Mouse (Mus musculus): ENCODE measurements around the gene Dnah14.

Dnah14 gene

GRCm38 (mm10) chr1:181560896-181561767 is 15.2 kb upstream of the Dnah14 start:
- Histone ChIP-seq H3K27me3 (ENCODE audit: control insufficient read depth, insufficient read depth, low read length, poor library complexity, severe bottlenecking) (no peaks in the 10 kb centered on the region; the same call in 1 of the 2 replicates), H3K36me3 (ENCODE audit: control insufficient read depth, insufficient read depth, low read length, poor library complexity, severe bottlenecking) (no peaks in the 10 kb centered on the region)
- DNase-seq (ENCODE audit: low read depth, low spot score): no peak

- Histone ChIP-seq H3K36me3 (ENCODE audit: control insufficient read depth, insufficient read depth, low read length, poor library complexity, severe bottlenecking) (no peaks in the 10 kb centered on the region), H3K27me3 (ENCODE audit: control insufficient read depth, insufficient read depth, low read length, poor library complexity, severe bottlenecking) (no peaks in the 10 kb centered on the region; the same call in 1 of the 2 replicates)
- DNase-seq (ENCODE audit: low read depth, low spot score): no peak
Measured at GRCm38 (mm10) chr1:181561768-181562444, 14.5 kb upstream of the Dnah14 start.

- H3K27me3 ChIP-seq (ENCODE audit: control insufficient read depth, insufficient read depth, low read length, poor library complexity, severe bottlenecking): no peaks in the 10 kb centered on the region; the same call in 1 of the 2 replicates
- no peaks in the 10 kb centered on the region for H3K36me3 ChIP-seq (ENCODE audit: control insufficient read depth, insufficient read depth, low read length, poor library complexity, severe bottlenecking)
- DNase-seq (ENCODE audit: low read depth, low spot score): no peak
Measured at GRCm38 (mm10) chr1:181569447-181569846, 6.9 kb upstream of the Dnah14 start.

- Histone ChIP-seq H3K36me3 (ENCODE audit: control insufficient read depth, insufficient read depth, low read length, poor library complexity, severe bottlenecking) (no peaks in the 10 kb centered on the region), H3K27me3 (ENCODE audit: control insufficient read depth, insufficient read depth, low read length, poor library complexity, severe bottlenecking) (no peaks in the 10 kb centered on the region)
- no peak for DNase-seq (ENCODE audit: low read depth, low spot score)
Measured at GRCm38 (mm10) chr1:181583152-181583551, 6.8 kb downstream of the Dnah14 start.

- Histone ChIP-seq H3K27me3 (ENCODE audit: control insufficient read depth, insufficient read depth, low read length, poor library complexity, severe bottlenecking) (no peaks in the 10 kb centered on the region), H3K36me3 (ENCODE audit: control insufficient read depth, insufficient read depth, low read length, poor library complexity, severe bottlenecking) (no peaks in the 10 kb centered on the region)
- DNase-seq (ENCODE audit: low read depth, low spot score): no peak
Measured at GRCm38 (mm10) chr1:181589116-181589515, 12.8 kb downstream of the Dnah14 start.

GRCm38 (mm10) chr1:181599376-181599775 is 23.0 kb downstream of the Dnah14 start:
- DNase-seq (ENCODE audit: low read depth, low spot score): no peak
- Histone ChIP-seq H3K27me3 (ENCODE audit: control insufficient read depth, insufficient read depth, low read length, poor library complexity, severe bottlenecking) (no peaks in the 10 kb centered on the region), H3K36me3 (ENCODE audit: control insufficient read depth, insufficient read depth, low read length, poor library complexity, severe bottlenecking) (no peaks in the 10 kb centered on the region)

GRCm38 (mm10) chr1:181611118-181611517 is 34.8 kb downstream of the Dnah14 start:
- no peak for DNase-seq (ENCODE audit: low read depth, low spot score)
- no peaks in the 10 kb centered on the region for H3K27me3 ChIP-seq (ENCODE audit: control insufficient read depth, insufficient read depth, low read length, poor library complexity, severe bottlenecking)
- H3K36me3 ChIP-seq (ENCODE audit: control insufficient read depth, insufficient read depth, low read length, poor library complexity, severe bottlenecking): no peaks in the 10 kb centered on the region

- Histone ChIP-seq H3K36me3 (ENCODE audit: control insufficient read depth, insufficient read depth, low read length, poor library complexity, severe bottlenecking) (no peaks in the 10 kb centered on the region), H3K27me3 (ENCODE audit: control insufficient read depth, insufficient read depth, low read length, poor library complexity, severe bottlenecking) (no peaks in the 10 kb centered on the region)
- DNase-seq (ENCODE audit: low read depth, low spot score): peak; percentile 71
Measured at GRCm38 (mm10) chr1:181615866-181616491, 39.6 kb downstream of the Dnah14 start.

GRCm38 (mm10) chr1:181617332-181617731 is 41.0 kb downstream of the Dnah14 start:
- no peaks in the 10 kb centered on the region for H3K27me3 ChIP-seq (ENCODE audit: control insufficient read depth, insufficient read depth, low read length, poor library complexity, severe bottlenecking)
- no peaks in the 10 kb centered on the region for H3K36me3 ChIP-seq (ENCODE audit: control insufficient read depth, insufficient read depth, low read length, poor library complexity, severe bottlenecking)
- peak; percentile 49 for DNase-seq (ENCODE audit: low read depth, low spot score)

- Histone ChIP-seq H3K36me3 (ENCODE audit: control insufficient read depth, insufficient read depth, low read length, poor library complexity, severe bottlenecking) (no peaks in the 10 kb centered on the region), H3K27me3 (ENCODE audit: control insufficient read depth, insufficient read depth, low read length, poor library complexity, severe bottlenecking) (no peaks in the 10 kb centered on the region)
- no peak for DNase-seq (ENCODE audit: low read depth, low spot score)
Measured at GRCm38 (mm10) chr1:181623149-181623680, 46.9 kb downstream of the Dnah14 start.

- H3K27me3 ChIP-seq (ENCODE audit: control insufficient read depth, insufficient read depth, low read length, poor library complexity, severe bottlenecking): no peaks in the 10 kb centered on the region
Measured at GRCm38 (mm10) chr1:181624876-181625275, 48.5 kb downstream of the Dnah14 start.

GRCm38 (mm10) chr1:181628276-181628675 is 51.9 kb downstream of the Dnah14 start:
- H3K36me3 ChIP-seq (ENCODE audit: control insufficient read depth, insufficient read depth, low read length, poor library complexity, severe bottlenecking): no peaks in the 10 kb centered on the region
- H3K27me3 ChIP-seq (ENCODE audit: control insufficient read depth, insufficient read depth, low read length, poor library complexity, severe bottlenecking): no peaks in the 10 kb centered on the region
- no peak for DNase-seq (ENCODE audit: low read depth, low spot score)

More at GRCm38 (mm10) chr1:181624876-181625275, 48.5 kb downstream of the Dnah14 start:
- no peaks in the 10 kb centered on the region for H3K36me3 ChIP-seq (ENCODE audit: control insufficient read depth, insufficient read depth, low read length, poor library complexity, severe bottlenecking)
- no peak for DNase-seq (ENCODE audit: low read depth, low spot score)

GRCm38 (mm10) chr1:181631371-181631770 is 55.0 kb downstream of the Dnah14 start:
- DNase-seq (ENCODE audit: low read depth, low spot score): no peak
- no peaks in the 10 kb centered on the region for H3K27me3 ChIP-seq (ENCODE audit: control insufficient read depth, insufficient read depth, low read length, poor library complexity, severe bottlenecking)

GRCm38 (mm10) chr1:181637997-181638713 is 61.8 kb downstream of the Dnah14 start:
- no peaks in the 10 kb centered on the region for H3K36me3 ChIP-seq (ENCODE audit: control insufficient read depth, insufficient read depth, low read length, poor library complexity, severe bottlenecking)
- no peak for DNase-seq (ENCODE audit: low read depth, low spot score)
- H3K27me3 ChIP-seq (ENCODE audit: control insufficient read depth, insufficient read depth, low read length, poor library complexity, severe bottlenecking): no peaks in the 10 kb centered on the region

More at GRCm38 (mm10) chr1:181631371-181631770, 55.0 kb downstream of the Dnah14 start:
- H3K36me3 ChIP-seq (ENCODE audit: control insufficient read depth, insufficient read depth, low read length, poor library complexity, severe bottlenecking): no peaks in the 10 kb centered on the region

Measured in splenic B cell, adult 2 months (primary cell).